Mouse (Mus musculus) mouse embryonic stem cell (cell line): ENCODE data around the gene Mgmt.

Source experiments
- in situ Hi-C, 2 experiments: fragments of 300-500 bp; cut with MboI; formaldehyde crosslinking; loops; 1 replicate in 1 of 2; 3 replicates in 1 of 2; pipeline ENCODE4 v1.14.3; 2019 to 2020; ENCODE audit warnings: low sequenced_read_pairs in 2 of 2, low pct_unique_long_range_greater_than_20kb in 1 of 2, mixed read lengths in 1 of 2; ENCODE audit not compliant: unreplicated experiment in 1 of 2

The Mgmt gene

DNA sequence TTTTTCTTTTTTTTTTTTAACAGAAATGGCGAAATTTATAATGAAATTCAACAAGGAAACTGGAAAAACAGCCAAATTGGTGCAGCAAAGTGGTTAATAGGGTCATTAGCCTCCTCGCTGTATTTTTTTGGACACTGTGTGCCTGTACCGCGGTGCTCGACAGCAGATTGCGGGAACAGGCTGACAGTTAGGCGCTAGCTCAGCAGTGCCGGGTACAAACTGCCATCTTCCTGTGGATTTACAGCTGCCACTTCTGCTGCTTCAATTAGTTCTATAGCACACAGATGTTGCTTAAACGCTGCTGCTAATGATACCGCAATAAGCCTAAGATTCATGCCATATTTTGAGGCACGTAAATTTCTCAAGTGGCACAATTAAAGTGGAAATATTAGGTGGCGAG lies 252.7 kb downstream of the Mgmt start:
- in situ Hi-C loops, result no loop called here

DNA sequence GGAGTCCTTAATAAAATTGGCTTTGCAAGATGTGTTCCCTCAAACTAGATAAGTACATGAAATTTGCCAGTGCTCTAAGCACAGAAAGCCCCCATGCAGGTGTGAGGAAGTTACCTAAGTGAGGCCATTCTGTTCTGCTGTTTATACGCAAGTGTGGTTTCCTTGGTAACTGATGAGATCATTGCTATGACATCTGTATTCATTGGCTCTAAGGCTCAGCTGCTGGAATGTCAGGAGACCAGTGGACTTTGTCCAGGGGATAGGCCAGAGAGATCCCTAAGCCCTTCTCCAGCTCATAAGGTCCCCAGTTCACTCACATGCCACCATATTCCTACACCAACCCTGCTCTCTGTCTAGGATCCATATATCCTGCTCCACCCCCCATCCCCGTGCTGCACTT lies 257.4 kb downstream of the Mgmt start:
- in situ Hi-C loops, result no loop called here

DNA sequence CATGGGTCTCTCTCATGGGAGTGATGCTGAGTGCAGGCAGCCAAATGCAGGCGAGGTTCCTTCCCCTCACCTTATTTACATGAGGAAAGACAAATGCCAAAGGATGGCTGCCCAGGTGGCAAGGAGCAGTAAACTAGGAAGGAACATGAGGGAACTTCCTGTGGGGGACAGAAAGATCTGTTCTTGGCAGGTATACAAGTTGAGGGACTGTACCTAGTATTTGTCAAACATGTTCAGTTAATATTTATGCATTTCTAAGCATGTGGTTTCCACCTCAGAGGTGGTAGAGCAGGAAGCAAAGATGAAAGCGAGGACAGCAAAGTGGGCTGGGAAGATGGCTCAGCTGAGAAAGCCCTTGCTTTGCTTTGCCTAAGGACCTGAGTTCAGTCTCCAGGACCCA lies 260.2 kb downstream of the Mgmt start:
- in situ Hi-C loops, result no loop called here

DNA sequence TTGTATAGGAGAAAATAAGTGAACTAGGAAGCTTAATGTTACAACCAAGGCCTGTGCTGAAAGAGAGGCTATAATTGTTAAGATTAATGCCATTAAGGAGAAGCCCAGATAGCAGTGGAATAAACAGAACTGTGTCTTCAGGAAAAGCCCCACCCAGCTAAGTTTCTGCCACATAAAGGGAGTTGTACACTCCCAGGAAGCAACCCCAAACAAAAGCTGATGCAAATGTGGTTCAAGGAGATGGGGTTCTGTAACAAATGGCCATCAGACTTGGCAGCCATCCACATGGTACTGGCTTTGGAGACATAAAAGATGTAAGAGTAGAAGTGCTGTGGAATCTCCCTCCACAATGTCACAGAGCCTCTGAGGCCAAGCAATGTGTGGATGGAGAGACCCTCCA lies 264.7 kb downstream of the Mgmt start:
- in situ Hi-C loops, result no loop called here

DNA sequence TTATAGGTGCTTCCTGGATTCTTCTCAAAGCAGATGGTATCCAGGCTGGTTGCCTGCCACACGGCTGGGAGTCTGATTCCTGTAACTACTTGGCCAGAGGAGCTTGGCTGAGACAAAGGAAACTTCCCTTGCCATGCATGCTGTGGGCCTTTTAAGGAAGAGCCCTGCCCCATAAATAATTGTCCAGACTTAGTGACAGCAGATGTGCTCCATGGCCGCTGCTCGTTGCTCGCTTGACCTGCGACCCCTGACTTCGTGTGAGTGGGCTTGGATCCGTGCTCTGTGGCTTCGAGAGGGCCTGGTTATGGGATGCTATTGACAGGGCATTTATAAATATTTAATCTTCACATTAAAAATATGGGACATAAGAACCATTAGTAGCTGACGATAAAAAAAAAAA lies 277.9 kb downstream of the Mgmt start:
- in situ Hi-C loops, result no loop called here
